Mouse (Mus musculus): Measurements from ENCODE around the gene Lsr.
A peak's percentile ranks its signal among the peaks of the same experiment; 100 is the strongest.

The Lsr gene

DNA sequence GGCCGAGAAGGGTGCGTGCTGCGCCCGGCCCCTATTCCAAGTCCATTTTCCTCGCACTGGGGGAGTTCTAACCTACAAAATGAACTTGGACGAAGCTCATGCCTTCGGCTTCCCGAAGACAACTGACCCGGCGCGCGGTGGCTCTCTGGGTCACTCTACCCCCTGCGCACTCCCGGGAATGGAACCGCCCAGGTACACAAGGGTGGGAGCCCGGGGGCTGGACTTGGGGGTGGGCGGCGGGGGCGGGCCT lies at the start of gene Lsr:
Lsr (minus strand) TSS at position 214 of the 250 bp plus-strand sequence.
- no peak for DNase-seq (ENCODE audit: extremely low spot score, low read depth, low spot score)

DNA sequence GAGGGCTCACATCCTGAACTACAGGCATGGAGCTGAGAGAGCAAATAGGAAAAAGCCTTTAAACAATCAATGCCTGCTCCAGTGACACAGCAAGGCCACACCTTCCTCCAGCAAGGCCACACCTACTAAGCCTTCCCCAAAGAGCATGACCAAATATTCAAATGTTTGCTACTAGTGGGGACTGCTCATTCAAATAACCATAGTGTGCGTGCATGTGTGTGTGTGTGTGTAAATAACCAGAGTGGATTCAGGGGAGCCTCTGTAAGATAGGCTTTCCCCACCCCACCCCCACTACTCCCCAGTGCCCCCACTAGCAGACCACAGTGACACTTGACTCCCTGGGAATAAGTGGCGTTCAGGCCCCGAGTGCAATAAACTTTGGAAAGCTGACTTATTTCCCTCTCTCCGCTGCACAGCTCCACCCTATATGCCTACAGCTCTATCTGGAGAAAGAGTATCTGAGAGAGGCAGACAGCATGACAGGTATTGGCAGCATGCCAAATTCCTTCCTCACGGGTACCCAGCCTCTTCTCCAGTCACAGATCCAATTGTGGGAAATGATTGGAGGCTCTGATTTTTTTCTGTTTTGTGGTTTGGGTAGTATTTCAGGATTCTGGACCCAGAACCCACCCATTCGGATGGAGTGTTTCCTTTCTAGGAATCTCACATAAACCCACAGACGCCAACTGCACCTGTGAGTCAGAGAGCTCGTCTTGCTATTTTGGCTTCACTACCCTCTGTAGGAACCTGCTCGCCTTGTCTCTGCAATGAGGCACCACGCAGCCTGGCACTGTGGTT lies 44.0 kb upstream of the Lsr start:
- DNase-seq (ENCODE audit: extremely low spot score, low read depth, low spot score), result no peak

DNA sequence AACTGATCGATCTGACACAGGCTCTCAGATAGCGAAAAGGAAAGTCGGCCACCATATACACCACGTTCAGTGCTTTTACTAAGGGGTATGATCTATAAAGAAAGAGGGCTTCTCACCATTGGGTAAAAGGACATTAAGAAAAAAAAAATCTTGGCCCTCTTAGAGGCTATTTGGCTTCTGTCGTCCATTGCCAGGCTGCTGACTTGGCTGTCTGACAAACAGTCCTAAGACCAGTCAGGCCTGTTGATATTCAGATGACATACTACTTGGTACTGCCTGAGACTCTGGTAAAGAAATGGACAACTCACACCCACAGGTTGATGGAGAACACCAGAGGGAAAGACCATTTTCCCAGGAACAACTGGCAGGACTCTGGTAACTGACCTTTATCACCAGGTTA lies 39.7 kb upstream of the Lsr start:
- no peak for DNase-seq (ENCODE audit: extremely low spot score, low read depth, low spot score)

DNA sequence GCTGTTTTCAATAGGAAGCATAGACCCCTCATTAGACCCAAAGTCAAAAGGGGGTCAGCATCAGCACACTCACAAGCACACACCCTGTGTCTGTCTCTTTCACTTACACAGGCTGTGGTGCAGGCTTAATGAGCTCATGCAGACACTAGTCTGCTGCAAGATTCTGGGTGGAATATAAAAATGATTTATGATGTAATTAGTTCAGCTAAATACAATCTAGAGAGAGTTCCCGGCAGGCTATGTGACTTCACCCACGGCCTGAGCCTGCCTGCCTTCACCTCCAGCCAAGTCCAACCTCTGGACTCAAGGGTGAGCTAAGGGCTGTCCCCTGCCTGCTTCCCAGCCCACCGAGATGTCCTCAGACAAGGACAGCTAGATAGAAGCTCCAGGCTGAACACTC lies 35.6 kb upstream of the Lsr start:
- peak; percentile 16 for DNase-seq (ENCODE audit: extremely low spot score, low read depth, low spot score)

DNA sequence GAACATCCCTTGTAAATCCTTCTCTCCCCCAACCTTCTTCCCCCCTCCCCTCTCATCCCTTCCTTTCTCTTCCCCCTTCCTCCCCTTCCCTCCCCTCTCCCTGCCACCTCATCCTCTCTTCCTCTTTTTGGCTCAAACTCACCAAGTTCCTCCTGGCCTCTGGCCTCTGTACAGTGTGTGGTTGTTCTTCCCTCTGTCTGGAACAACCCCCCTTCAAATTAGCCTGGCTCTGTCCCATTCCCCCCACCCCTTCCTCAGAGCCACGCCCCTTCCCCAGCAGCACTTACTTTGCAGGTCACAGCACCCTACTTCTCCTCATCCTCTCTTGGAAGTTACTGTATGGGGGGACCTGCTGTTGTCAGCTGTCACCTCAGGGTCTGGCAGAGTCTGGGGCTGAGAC lies 34.9 kb upstream of the Lsr start:
- no peak for DNase-seq (ENCODE audit: extremely low spot score, low read depth, low spot score)

DNA sequence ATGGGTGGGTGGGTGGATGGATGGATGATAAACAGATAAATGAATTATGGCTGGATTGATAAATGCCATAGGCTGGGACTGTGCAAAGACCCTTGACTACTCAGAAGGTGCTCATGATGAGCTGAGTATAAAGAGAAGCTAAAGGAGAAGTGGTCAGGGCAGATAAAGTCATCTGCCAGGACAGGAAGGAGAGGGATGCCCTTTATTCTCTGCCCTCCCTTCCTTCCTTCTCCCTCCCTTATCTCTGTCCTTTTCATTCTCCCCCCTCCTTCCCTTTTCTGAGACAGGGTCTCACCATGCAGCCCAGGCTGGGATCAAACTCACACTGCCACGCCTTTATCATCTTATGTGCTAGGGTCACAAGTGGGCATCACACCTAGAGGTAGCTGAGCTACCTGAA lies 34.5 kb upstream of the Lsr start:
- no peak for DNase-seq (ENCODE audit: extremely low spot score, low read depth, low spot score)

DNA sequence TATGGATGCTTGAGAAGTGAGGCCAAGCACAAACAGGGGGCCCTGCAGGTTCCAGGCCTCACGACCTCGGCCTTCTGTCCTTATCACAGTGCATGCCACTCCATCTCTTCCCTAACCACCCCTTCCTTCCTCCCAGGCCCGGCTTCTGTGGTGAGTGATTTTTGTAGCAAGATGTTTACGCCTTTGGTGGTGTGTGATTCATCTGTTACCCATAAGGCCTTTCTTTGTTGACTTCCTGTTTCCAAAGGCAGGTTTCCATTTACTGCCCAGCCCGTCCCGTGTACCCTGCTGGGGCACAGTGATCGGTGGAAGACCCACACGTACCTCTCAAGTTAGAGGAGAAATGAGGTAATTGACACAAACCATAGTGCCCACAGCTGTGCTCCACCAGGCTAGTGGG lies 29.4 kb upstream of the Lsr start:
- no peak for DNase-seq (ENCODE audit: extremely low spot score, low read depth, low spot score)

DNA sequence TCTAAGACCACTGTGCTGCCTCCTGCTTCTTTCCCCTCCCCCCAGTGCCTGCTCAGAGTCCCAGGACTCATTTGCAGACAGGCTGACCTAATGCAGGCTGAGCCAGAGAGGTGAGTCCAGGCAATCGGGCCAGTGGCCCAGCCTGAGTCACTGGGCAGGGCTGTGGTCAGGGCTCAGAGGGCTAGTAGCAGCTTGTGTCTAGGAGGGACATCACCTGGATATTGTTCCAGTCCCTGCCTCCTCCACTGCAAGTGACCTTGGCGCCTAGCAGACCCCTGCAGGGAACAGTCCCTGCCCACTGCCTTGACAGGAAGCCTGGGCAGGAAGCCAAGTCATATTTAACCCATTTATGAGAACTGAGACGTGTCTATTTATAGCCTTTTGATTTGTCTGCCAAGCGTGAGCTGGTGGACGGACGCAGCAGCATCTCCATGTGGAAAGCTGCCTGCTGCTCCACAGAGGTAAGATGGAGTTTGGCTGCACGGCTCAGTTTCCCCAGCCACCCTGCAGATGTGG lies 27.3 kb upstream of the Lsr start:
- no peak for DNase-seq (ENCODE audit: extremely low spot score, low read depth, low spot score)

DNA sequence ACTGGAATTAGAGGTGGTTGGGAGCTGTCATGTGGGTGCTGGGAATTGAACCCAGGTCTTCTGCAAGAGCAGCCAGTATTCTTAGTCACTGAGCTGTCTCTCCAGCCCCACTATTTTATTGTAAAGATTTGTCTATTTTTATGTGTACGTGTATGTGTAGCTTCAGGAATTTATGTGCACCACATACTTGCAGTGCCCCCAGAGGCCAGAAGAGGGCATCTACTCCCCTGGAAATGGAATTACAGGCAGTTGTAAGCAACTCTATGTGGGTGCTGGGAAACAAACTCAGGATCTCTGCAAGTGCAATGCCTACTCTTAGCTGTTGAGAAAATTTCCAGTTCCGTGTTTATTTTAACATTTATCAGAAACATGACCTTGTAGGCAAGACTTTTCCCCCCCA lies 23.2 kb upstream of the Lsr start:
- DNase-seq (ENCODE audit: extremely low spot score, low read depth, low spot score), result no peak

DNA sequence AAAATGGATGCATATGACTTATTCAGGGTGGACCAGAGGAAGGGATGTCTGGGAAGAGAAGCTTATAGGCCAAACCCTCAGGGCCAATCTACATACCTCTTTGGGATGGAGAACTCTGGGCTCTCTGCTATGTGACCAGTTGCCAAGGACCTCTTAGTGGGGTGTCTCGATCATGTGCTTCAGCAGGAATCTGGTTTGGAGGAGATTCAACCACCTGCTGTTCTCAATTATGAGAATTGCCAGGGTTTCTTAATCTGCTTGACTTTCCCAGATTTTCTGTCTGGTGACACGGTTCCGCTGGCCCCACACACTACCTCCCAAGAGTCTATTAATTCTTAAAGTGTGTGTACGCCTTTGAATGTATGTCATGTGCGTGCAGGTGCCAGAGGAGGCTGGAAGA lies 20.7 kb upstream of the Lsr start:
- DNase-seq (ENCODE audit: extremely low spot score, low read depth, low spot score), result no peak

DNA sequence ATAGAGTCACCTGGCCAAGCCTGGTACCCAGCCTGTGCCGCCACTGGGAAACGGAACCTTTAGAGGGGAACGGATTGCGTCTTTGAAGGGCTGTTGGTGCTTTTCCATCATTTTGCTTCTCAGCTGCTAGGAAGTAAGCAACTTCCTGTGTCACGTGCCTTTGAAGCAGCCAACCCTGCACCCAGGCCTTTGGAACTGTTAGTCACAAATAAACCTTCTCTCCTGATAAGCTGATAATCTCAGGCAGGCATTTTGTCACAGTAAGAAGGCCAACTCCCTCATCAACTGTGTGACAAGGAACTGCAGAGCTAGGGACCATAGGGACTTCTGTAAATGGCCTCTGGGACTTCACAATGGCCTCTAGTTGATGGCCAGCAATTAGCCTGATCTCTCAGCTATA lies 18.9 kb upstream of the Lsr start:
- DNase-seq (ENCODE audit: extremely low spot score, low read depth, low spot score), result no peak

DNA sequence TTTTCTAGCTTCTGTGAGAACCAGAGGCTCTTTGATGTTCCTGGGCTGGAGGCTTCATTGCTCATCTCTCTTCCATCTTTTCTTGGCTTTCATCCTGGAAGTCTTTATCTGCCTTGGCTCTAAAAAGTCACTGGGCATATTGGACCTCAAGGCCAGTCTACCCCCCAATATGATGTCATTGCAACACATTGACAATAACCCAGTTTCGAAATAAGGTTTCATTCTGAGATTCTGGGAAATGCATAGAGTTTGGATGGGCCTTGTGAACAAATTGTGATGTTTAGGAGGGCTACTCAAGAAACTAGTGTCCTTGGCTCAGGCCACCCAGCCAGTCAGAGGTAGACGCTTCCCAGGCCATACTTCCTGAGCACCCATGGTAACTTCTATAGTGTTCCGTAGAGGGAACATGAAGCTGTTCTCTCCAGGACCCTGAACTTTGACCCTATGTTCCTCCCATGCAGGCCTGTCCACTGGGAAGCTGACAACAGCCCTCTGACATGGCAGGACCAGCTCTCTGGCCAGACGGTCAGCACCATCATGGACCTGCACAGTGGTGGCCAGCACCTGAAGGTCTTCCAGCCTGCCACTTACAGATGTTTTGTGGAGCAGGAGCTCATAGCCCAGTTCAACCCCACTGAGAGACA lies 15.4 kb upstream of the Lsr start:
- no peak for DNase-seq (ENCODE audit: extremely low spot score, low read depth, low spot score)

DNA sequence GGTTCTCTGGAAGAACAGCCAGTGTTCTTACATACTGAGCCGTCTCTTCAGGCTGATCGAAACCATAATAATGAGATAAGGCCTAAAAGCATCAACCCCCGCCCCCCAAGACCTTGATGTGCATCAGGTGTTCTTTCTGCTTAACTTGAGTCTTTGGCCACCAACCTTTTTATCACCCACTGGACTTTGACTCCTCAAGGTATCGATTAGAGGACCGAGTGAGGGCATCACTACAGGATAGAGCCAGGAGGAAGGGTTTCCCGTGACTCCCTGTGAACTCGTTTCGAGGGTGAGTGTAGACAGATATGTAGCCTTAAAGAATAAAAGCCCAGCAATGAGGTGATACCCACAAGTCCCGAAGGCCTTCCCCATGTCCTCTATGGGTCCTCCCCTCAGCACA lies 12.1 kb upstream of the Lsr start:
- no peak for DNase-seq (ENCODE audit: extremely low spot score, low read depth, low spot score)

DNA sequence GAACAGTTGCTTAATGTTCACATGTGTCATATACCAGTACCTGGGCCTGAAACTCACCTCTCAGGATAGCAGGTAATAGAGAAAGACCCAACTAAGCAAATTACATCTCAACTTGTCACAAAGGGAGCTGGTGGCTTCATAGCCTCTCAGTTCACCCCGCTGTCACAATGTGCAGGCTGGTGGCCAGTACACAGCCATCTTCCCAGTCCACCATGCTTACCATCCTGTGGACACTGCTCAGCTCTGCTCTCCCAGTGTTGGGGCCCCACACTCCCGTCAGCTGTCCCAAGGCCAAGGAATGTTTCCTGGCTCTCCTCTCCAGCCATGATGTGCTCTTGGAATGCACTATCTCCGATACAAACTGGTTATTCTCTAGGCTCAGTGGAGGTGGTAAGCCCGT lies 8.4 kb upstream of the Lsr start:
- DNase-seq (ENCODE audit: extremely low spot score, low read depth, low spot score), result no peak

DNA sequence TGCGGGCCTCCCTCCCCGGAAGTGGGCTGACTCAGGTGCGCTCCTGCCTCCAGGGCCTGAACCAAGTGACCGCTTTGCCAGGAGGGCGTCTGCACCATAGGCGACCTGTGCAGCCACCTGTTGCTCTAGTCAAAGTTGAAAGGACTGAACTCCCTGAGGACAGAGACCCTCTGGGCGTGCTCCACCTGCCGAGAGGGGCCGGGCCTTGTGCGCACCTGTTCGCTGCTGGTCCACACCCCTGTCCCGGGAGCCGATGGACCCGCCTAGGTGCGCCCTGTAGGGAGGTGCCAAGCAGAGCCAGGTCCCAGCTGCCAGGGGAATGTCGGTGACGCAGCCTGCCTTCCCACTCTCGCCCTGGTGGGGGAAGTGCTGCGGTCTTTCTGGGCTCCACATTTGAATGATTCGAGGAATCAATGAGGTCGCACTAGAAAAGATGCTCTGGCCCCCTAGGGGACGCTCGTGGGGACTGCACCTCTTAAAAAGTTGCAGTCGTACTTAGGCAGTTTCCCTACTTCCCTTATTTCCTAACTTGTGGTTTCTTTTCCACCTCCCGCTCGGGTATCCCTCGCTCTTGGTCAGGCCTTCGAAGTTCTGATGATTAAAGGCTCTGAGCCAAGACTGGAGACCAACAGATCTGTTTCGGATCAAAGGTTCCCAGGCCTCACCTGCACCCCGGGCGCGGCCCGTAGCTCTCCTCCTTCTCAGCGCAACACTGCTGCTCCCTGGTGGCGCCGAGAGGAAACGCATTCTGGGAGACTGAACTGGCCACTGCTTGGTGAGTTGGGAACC lies 431 bp upstream of the Lsr start, which contains the start of gene Fam187b:
Fam187b (plus strand) TSS at position 290 of the 789 bp plus-strand sequence.
- DNase-seq (ENCODE audit: extremely low spot score, low read depth, low spot score), result peak; percentile 82

DNA sequence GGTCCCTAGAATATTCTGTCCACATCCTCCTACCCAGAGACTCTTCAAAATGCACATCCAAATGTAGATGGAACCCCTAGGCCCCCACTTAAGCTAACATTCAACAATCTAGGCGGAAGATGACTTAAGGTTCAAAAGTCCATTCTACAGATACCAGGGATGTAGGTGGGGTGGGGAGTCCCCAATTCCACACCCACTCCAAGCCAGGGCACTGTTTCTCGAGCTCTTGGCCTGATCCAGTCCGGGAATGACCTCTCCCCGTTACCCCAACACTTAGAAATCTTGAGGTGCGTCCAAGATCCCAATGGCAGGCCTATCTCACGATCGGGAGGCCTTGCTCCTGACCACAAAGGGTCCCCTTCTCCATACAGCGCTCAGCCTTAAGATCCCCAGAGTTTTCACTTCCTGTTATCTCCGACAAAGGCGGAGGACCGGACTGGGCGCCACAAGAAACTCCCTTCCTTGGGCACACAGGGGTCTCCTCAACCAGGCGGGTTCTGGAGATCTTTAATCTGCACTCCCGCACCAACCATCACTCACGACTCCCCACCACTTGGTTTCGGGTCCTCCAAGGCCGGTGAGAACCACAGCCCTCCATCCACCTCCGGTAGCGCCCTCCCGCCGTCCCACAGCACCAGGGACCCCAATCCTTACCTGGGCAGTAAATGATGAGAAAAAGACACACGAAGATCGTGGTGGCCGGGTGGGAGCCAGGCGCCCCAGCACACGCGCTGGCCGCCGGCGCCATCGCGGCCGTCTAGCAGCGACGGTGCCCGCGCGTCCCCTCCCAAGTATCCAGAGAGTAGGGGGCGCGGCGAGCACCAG lies 626 bp downstream of the Lsr start:
- no peak for DNase-seq (ENCODE audit: extremely low spot score, low read depth, low spot score)

DNA sequence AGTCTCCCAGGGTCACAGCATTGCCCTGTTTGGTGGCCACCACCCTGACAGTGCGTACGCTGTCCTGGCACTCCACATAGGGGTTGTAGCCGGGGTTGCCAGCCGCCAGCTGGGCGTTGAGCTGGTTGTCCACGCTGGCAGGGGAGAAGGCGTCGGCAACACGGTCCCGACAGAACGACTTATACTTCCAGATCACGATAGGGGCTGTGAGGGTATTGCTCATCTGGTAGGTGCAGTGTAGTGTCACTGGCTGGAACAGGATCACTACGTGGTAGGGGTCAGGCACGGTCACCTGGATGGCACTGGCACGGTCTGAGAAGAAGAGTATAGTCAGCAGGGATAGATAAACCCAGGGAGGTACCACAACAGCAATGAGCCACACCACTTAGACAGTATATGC lies 1.4 kb downstream of the Lsr start:
- no peak for DNase-seq (ENCODE audit: extremely low spot score, low read depth, low spot score)

DNA sequence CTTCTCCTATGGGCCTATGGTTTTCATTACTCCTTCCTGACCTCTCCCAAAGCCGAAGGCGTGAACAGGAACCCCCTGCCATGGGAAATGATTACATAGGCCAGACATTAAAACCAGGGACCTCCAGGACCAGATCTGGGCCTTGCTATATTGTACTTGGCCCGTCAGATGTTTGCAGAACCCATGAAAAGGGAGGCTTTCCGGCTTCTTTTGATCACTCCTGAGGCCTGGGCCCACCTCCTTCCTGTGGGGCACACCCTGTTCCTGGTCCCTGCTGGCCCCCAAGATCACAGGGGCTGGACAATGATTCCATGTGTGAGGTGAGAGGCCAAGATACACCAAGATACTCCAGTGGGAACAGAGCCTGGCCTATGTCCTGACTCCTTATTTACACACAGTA lies 4.1 kb downstream of the Lsr start:
- DNase-seq (ENCODE audit: extremely low spot score, low read depth, low spot score), result no peak

DNA sequence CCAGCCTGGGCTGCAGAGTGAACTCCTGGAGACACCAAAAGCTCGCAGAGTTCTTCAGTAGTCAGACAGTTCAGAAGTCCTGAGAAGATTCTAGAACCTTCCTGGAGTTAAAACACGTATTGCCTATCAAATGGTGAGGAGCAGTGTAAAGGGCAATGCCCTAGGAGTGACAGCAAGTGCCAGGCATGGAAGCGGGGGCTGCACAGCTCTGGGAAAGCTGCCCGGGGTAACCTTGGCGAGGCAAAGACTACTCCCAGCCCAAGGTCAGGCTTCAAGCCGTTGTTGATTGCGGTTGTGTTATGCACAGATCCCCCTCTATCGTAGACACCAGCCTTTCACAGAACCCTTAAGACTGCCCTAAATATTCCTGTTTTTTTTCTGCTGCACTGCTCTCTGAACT lies 4.7 kb downstream of the Lsr start:
- no peak for DNase-seq (ENCODE audit: extremely low spot score, low read depth, low spot score)

DNA sequence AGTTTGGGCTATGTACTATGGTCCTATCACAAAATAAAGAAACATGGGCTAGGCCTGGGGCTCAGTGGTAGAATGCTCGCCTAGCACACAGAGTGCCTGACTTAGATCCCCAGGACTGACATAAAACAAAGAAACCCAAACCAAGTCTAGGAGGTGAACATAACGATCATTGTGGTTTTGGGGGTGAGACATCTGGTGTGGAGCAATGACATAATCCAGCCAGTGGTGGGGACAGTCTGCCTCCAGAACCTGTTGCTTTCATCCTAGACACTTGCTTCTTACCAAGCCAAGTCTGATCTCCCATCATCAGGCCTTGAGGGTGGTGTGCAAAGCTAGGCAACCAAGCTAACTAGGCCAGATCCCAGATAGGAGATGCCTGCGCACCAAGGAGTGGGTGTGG lies 6.6 kb downstream of the Lsr start:
- no peak for DNase-seq (ENCODE audit: extremely low spot score, low read depth, low spot score)

DNA sequence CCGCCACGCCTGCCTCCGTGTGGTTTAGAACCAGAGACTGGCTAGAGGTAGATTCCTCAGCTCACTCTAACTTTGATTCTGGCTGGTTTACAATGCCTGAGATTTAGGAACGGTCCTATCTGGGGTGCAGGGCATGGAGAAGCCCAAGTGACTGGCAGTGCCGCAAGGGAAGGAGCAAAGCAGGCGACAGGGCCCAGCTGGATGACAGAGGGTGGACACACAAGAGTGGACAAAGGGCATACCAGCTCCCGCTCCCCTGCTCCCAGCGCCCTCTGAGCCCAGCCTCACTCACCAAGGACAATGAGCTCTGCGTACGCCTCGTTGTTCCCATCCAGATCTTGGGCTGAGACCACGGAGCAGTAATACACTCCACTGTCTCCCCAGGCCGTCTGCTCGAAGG lies 7.6 kb downstream of the Lsr start:
- no peak for DNase-seq (ENCODE audit: extremely low spot score, low read depth, low spot score)

Data from hindlimb bud, embryonic 11.5 days (tissue).